Mouse (Mus musculus) cerebellum, adult 2 months (tissue): ENCODE data around the gene Trappc1.

Experiments
- CTCF ChIP-seq: fragments of 200-500 bp; IDR thresholded peaks from 2 replicates; pipeline ENCODE4 v1.5.1; 2011; ENCODE audit warnings: low read depth, mild to moderate bottlenecking, control low read depth, low read length, moderate library complexity, borderline replicate concordance; ENCODE audit not compliant: insufficient read depth
- POLR2A ChIP-seq: fragments of 200-500 bp; IDR thresholded peaks from 2 replicates; pipeline ENCODE4 v1.6.1; 2011; ENCODE audit warnings: low read length, control low read depth, borderline replicate concordance; ENCODE audit not compliant: insufficient read depth

DNA sequence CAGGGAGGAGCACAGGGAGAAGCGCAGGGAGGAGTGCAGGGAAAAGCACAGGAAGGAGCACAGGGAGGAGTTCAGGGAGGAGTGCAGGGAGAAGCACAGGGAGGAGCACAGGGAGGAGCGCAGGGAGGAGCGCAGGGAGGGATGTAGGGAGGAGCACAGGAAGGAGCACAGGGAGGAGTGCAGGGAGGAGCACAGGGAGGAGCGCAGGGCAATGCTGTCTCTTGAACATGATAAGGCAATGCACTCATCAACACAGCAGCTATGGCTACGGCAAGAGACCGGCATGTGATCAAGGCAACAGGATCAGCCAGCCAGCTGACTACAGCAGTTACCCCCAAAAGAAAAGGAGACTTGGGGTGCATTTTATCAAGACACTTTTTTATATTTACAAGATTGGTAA is 7.4 kb upstream of the Trappc1 start:
- TF ChIP-seq POLR2A (no peak), CTCF (no peak)
